Comparison of ENCODE assay signal across 8 mouse cellular contexts in the genomic region with DNA sequence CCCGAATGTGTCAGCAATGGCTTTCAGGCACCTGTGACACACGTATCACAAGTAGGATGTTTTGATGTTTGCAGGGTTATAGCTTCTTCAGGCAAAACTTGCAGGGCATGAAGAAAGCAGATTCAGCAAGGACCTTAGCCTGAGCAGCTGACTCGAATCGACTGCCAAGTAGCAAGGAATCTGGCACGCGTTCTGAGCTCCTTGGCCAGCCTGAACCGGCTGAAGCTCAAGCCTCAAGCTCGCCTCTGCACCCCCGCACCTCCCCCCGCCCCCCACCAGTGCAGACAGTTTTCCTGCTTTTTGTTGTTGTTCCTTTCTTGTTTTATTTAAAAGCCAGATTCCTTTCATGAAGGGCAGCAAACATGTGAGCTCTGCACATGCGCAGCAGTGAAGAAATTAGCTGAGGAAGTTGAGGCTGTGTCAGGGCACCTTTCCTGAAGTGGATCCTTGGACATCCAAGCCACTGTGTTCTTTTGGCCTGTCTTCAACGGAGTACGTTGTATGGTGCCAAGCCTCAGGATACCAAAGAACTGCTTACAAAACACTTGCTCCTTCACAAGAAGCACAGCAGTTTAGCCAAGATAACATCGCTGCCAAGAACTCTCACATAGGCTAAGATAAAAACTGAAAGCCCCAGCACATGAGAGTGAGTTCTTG. TPM values are rescaled to one million over a fixed set of nuclear protein-coding genes. Genes with fewer than 3 reads are reported as not detected.
A peak's percentile ranks its signal among the peaks of the same experiment; 100 is the strongest.
DNase-seq lines count a peak whose midpoint lies in the region; ATAC-seq lines count a peak whose summit lies in the region.

No protein-coding gene starts in this region.

- 55% methylated on average over 14 of the region's 14 CpGs for WGBS in intestine, embryonic 16.5 days

- H3K4me1 ChIP-seq in intestine, embryonic 16.5 days (ENCODE audit: control insufficient read depth, insufficient read depth, low read length): no peaks in the 10 kb centered on the region

- no peak overlapping the region; the same call in 1 of the 2 replicates for H3K27ac ChIP-seq in intestine, embryonic 16.5 days (ENCODE audit: low read length)

- H3K4me3 ChIP-seq in intestine, embryonic 16.5 days (ENCODE audit: low read length): no peak overlapping the region

- H3K36me3 ChIP-seq in intestine, embryonic 16.5 days (ENCODE audit: control insufficient read depth, insufficient read depth, low read length): no peaks in the 10 kb centered on the region

- no peak overlapping the region for H3K9ac ChIP-seq in intestine, embryonic 16.5 days (ENCODE audit: low read depth, low read length)

- no peaks in the 10 kb centered on the region for H3K27me3 ChIP-seq in intestine, embryonic 16.5 days (replicated peaks; ENCODE audit: control insufficient read depth, insufficient read depth, low read length)

- DNase-seq in Muller cell, postnatal 12 days (ENCODE audit: inconsistent ontology term): peak; percentile 57
- peak; percentile 69 to 72 for DNase-seq in adrenal gland, postnatal 36 days
- peak; percentile 59 to 74 for DNase-seq in frontal cortex, postnatal 36 days (ENCODE audit: low spot score in 2 of 2)
- DNase-seq in left cerebral cortex, adult 9 months (ENCODE audit: low spot score in 2 of 2): peak; percentile 11 to 58
- DNase-seq in ovary, postnatal 14 days (ENCODE audit: low spot score): peak; percentile 74
- no peak for DNase-seq in thymus, postnatal 0 days (ENCODE audit: low spot score)
- DNase-seq in embryo, embryonic 10 days (ENCODE audit: low spot score): no peak

- peak overlapping the region; percentile 2; the same call in 1 of the 2 replicates for H3K4me2 ChIP-seq in intestine, embryonic 16.5 days (ENCODE audit: low read depth, low read length)

- no peaks in the 10 kb centered on the region for H3K9me3 ChIP-seq in intestine, embryonic 16.5 days (ENCODE audit: control insufficient read depth, low read length)

- ATAC-seq in intestine, embryonic 16.5 days: peak; percentile 68

RNA-seq across cellular contexts. Expression of a gene that starts 46.3 kb away (rescaled TPM):
- total RNA-seq in adrenal gland, postnatal 36 days (2021): under 1 TPM; 0.16 to 0.23 TPM
- not detected in 2 replicates for polyA plus RNA-seq in intestine, embryonic 16.5 days (2015; fragmentation: Nextera tagmentation; extraction: Ambion mirVana)
- not detected in 2 replicates for polyA plus RNA-seq in thymus, postnatal 0 days (2015; fragmentation: Nextera tagmentation; extraction: Ambion mirVana)

Comparison
In these comparisons a context has a peak if more than half of its experiments do, and no peak if none do; other contexts are left out.
1. DNase-seq: peak in Muller cell, postnatal 12 days (single experiment), adrenal gland, postnatal 36 days (2 of 2), frontal cortex, postnatal 36 days (2 of 2), left cerebral cortex, adult 9 months (2 of 2) and ovary, postnatal 14 days (single experiment); none in thymus, postnatal 0 days (single experiment) and embryo, embryonic 10 days (single experiment).